ENCODE assay signal across 25 mouse cellular contexts in genomic region chr6:116000851-116001250, GRCm38 (mm10). TPM values are rescaled to one million over a fixed set of nuclear protein-coding genes. Genes with fewer than 3 reads are reported as not detected.
"Had no signal": no experiment of that assay in that cellular context is flagged by ENCODE, and none has a peak within 500 bp of the region (broad histone marks: within the 10 kb centered on the region; RNA-seq: fewer than 3 reads in every experiment).

No protein-coding gene starts in this region.

- ATAC-seq: midbrain, embryonic 16.5 days had no signal

- H3K9me3 ChIP-seq: midbrain, embryonic 10.5 days; midbrain, embryonic 12.5 days; neural tube, embryonic 13.5 days; neural tube, embryonic 15.5 days had no signal

- DNase-seq: lung, embryonic 14.5 days; lung, postnatal 10 days; lung, postnatal 4 days; midbrain, embryonic 14.5 days; retina, postnatal 1 day; right cerebral cortex, adult 18-20 months; right cerebral cortex, postnatal 25 days; right cerebral cortex, postnatal 4 days; spleen, adult 18-20 months; thymus, adult 18-20 months; thymus, postnatal 14 days; thymus, postnatal 36 days had no signal

- H3K9ac ChIP-seq: lung, embryonic 14.5 days; midbrain, embryonic 12.5 days; neural tube, embryonic 13.5 days; neural tube, embryonic 15.5 days had no signal

- H3K36me3 ChIP-seq: midbrain, embryonic 10.5 days; midbrain, embryonic 12.5 days; neural tube, embryonic 13.5 days; neural tube, embryonic 15.5 days had no signal

- H3K27ac ChIP-seq: midbrain, embryonic 10.5 days; midbrain, embryonic 12.5 days; neural tube, embryonic 13.5 days; neural tube, embryonic 15.5 days had no signal

- H3K4me2 ChIP-seq: lung, embryonic 14.5 days; midbrain, embryonic 12.5 days; neural tube, embryonic 13.5 days; neural tube, embryonic 15.5 days had no signal

- H3K4me3 ChIP-seq: midbrain, embryonic 10.5 days; midbrain, embryonic 12.5 days; myocyte; neural tube, embryonic 13.5 days; neural tube, embryonic 15.5 days had no signal

RNA-seq across cellular contexts. Expression of gene H1foo, which starts 56.1 kb away (rescaled TPM):
- total RNA-seq: megakaryocyte, adult 5-6 weeks; megakaryocyte-erythroid progenitor cell, adult 5-6 weeks had no signal
- polyA plus RNA-seq: lung, embryonic 14.5 days; lung, embryonic 16.5 days; midbrain, embryonic 10.5 days; midbrain, embryonic 12.5 days; midbrain, embryonic 14.5 days; midbrain, embryonic 16.5 days; myocyte; neural tube, embryonic 11.5 days; neural tube, embryonic 13.5 days; neural tube, embryonic 15.5 days; small intestine, adult 2 months; stomach, embryonic 14.5 days; stomach, embryonic 16.5 days had no signal
